Mouse (Mus musculus) yolk sac, embryonic 10.5 days (tissue): ENCODE data around the gene Atp4b.
A peak's percentile ranks its signal among the peaks of the same experiment; 100 is the strongest.
"Not testable (repeated sequence)": the region's sequence is repeated elsewhere in the genome, so short reads cannot be mapped to it uniquely, and the experiment has no call there.

ENCODE experiments used
- DNase-seq: peaks from one replicate; pipeline ENCODE4 v3.0.0-alpha.2; 2017; ENCODE audit warnings: low spot score

The Atp4b gene

DNA sequence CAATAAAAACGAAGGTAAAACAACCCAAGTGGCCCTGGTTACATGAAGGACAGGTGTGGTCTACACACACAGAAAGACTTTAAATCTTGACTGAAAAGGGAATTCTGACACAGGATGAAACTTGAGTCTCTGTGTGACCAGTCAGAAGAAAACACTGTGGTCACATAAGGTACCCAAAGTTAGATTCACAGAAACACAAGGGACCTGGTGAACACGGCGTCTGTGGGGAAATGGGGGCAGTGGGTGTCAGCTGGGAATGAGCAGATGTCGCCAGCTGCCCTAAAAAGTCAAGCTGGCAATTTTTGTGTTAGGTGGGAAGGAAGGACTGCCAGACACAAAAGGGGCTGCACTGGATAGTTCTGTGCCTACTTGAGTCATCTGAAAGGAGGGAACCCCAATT is 13.6 kb downstream of the Atp4b start:
- no peak for DNase-seq

- no peak for DNase-seq
These were observed 14.1 kb downstream of the Atp4b start for GRCm38 (mm10) chr8:13382536-13382935.

DNA sequence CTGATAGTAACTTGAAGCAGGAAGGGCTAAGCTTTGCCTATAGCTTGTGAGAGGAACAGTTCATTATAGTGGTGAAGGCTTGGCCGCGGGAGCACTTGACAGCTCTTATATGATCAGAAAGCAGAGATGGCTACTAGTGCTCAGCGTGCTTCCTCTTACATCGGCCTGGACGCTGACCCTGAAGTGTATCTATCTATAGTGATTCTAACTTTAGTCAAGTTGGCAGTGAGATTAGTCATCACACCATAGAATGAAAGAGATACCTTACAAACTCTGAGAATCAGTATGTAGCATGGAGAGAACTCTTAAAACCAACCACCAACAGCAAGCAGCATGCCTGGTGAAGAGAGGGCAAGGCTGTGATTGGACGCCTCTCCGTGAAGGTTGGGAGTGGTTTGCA is 15.0 kb downstream of the Atp4b start:
- no peak for DNase-seq

DNA sequence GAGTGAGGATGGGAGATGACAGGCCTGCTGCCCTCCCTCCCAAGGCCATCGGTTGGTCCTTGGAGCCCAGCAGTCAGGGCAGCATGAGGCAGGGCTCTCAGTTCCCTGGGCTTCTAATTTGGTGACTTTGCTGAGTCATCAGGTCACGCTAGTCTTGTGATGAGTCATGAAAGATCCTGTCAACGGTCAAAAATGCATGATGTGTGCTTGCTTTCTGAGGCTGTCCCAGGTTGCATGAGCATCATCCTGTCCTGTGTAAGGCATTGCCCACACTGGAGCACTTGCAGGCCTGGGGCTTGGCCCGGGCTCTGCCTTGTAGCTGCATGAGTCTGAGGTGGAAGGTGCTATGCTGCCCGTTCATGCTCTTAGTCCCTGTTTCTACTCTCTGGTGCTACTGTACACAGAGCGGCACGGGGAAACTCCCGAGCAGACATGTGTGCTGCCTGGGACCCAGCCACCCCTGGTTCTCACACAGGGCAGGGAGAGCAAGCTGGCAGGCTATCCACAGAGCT is 23.4 kb downstream of the Atp4b start:
- DNase-seq: no peak

DNA sequence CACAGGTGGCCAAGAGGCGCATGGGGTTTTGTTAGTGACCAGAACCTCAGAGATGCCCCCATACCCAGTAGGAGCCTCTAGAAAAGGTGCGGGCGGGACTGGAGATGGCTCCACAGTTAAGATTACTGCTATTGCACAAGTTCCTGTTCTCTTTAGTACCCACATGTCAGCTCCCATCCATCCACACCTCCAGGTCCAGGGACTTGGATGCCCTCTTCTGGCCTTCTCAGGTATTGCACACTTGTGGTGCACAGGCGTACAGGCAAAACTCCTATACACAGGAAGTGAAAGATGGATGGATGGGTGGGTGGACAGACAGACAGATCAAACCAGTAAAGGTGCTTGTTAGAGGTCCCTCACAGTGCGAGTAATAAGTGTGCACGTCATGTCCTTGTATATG is 34.8 kb downstream of the Atp4b start:
- DNase-seq: no peak

GRCm38 (mm10) chr8:13360213-13360612 is 36.4 kb downstream of the Atp4b start:
- no peak for DNase-seq

- DNase-seq: no peak
These were observed 39.9 kb downstream of the Atp4b start for GRCm38 (mm10) chr8:13356681-13357080.

DNA sequence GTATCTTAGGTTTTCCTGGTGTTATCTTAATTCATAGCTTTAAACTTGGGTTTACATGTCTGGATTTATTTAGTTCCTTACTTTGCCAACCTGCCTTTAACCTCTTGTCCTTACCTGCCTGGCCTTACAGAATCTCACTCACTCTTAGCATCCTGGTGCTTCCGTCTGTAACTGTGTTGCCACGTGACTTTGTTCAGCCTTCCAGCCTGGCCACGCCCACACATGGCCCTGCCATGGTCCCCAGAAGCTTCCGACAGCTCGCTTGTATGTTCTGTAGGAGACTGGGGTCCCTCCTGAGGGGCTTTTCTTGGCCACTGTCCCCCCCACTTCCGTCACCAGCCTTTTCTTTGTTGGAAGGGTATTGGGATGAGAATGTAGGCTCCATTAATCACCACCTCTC is 40.4 kb downstream of the Atp4b start:
- DNase-seq: no peak

DNA sequence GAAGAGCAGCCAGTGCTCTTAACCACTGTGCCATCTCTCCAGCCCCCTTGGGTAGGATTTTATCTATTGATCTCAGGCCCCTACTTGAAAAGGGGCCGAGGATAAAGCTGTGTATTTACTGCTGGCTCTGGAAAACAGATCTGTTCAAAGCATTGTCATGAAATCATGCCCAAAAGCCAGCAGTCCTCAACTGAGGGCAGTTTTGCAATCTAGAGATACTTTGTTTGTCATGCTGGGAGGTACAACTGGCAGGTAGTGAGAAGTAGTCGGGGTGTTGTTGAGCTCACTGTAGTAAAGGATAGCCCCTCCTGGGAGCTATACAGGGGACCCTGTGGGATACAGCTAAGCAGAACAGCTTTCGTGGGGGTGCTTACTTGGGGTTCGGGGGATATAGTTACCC is 42.7 kb downstream of the Atp4b start:
- DNase-seq: no peak

DNA sequence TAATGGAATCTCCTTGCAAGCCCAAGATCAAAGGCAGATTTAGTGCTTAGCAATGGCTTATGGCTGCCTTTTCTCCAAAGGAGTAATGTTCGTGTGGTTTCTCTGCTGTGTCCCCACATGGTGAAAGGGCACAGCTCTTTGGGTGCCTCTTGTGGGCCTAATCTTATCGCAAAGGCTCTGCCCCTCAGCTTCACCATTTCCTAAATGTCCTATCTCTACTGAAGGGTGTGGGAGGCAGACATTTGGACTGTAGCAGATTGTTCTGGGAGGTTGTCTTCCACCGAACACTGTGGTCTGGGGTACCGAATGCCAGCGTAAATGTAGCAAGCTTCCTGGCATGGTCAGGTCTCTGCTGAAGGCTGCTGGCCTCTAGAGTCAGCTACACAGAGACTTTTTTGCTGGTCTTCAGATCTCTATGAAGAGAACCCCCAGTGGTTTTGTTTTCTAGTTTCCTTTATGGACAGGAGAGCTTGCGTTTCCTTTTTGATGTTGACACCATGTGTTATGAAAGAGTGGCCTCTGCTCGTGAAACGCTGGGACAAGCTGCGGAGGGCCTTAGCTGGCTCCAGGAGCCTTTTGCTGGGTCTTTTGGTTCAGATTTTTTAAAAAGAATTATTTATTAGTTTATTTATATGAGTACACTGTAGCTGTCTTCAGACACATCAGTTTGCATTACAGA is 43.3 kb downstream of the Atp4b start:
- DNase-seq: no peak

DNA sequence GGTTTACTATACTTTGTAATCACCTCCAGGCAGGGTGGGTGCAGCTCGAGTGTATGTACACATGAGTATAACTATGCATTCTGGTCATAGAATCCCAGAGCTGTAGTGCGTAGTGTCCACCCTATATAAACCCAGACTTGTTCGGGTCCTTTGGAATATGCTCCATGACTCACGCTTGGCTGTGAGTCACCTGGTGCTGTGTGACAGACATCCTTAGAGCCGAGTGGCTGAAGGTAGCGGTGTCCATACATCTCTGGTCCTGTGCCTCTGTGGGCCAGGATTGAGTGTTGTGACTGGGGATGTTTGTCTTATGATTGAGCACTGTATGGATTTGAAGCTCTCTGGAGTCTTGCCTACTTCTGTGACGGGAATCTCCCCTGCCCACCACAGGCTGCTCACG is 44.0 kb downstream of the Atp4b start:
- no peak for DNase-seq

- DNase-seq: no peak
These were observed 45.0 kb downstream of the Atp4b start for GRCm38 (mm10) chr8:13351593-13351992.

DNA sequence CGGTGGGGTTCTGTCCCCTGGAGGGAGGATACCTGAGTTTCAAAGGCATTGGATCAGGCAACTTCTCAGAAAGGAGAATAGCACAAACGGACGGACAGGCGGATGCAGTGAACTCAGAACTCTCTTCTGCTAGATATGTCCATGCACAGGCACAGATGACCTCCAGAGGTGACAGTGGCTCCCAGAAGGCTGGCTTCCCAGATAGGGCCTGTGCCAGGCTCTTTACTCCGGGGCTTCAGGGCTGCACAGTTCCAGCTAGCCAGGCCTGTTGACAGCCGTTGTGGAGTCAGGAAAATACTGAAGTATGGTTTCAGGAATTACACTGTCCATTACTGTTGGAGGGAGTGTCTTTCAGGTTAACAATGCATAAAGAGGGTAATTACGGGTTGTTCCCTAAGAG is 46.6 kb downstream of the Atp4b start:
- no peak for DNase-seq

DNA sequence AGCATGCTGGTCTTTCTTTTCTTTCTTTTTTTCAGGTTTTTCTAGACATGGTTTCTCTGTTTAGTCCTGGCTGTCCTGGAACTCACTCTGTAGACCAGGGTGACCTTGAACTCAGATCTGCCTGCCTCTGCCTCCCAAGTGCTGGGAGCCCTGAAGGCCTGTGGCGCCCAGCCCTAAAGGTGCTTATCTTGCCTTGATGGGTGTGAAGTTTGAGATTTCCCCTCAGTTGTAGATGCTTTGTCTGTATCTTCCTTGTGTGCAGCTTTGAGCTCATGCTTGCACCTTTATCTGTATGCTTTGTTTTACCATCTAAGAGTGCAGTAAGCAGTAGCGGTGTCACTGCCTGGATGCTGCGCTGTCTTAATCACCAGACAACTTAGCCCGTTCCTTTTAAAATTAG is 53.5 kb downstream of the Atp4b start:
- no peak for DNase-seq

GRCm38 (mm10) chr8:13342340-13342739 is 54.3 kb downstream of the Atp4b start:
- DNase-seq: no peak

DNA sequence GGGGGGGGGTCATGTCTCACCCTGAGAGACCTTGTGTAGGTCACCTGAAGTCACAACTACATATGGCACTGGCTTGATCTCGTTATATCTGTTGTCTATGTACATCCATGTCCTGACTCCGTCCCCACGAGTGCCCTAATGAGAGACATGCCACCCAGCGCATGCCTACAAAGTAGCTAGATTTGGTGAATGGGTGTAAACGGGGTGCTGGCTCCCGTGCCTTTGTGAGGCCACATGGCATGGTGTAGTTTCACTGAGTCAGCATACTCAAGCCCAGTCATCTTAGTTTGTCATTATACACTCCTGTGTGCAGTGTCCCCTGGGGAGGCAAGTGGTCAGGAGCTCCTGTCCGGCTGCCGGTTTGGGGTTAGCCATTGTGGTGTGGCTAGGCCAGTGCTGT is 56.0 kb downstream of the Atp4b start:
- no peak for DNase-seq

- no peak for DNase-seq
These were observed 57.0 kb downstream of the Atp4b start for GRCm38 (mm10) chr8:13339646-13339990.

- peak; percentile 52 for DNase-seq
These were observed 57.6 kb downstream of the Atp4b start for GRCm38 (mm10) chr8:13338901-13339645.

- DNase-seq: peak; percentile 85
These were observed 58.3 kb downstream of the Atp4b start, which contains the start of gene Tfdp1 for GRCm38 (mm10) chr8:13338255-13338860. Gene Tfdp1, plus strand, starts transcription at chr8:13338751.

DNA sequence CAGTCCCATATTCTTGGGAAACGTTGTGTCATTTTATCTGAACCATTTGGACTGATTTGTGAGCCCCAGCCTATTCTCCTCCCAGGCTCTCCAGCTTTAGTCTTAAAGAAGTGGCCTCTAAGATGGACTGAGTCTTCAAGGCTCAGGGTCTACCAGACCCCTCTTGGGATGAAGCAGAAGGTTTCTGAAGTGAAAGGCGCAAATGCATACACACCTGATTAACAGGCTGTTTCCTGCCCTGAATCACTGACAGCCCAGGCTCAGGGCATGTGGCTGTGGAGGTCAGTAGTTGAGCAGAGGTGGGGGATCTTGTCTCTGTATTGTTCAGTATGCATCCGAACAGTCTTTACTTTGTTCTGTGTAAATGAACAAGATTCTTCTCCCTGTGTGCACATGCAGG is 58.9 kb downstream of the Atp4b start:
- no peak for DNase-seq

DNA sequence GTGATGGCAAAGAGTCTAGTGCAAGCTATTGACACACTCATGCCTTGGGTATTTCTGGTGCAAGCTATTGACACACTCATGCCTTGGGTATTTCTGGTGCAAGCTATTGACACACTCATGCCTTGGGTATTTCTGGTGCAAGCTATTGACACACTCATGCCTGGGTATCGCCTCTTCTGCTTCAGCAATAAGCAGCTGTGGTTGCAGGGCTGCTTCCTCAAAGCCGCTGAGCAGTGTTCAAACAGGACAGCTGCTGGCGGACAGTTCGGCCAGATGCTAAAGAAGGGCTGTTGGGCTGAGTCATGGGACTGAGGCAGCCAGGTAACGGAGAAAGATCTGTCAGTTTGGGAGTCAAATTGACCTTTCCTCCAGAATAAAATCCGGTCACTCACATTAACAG is 59.4 kb downstream of the Atp4b start:
- DNase-seq: not testable (repeated sequence)
